Mouse (Mus musculus) forebrain, embryonic 13.5 days (tissue): ENCODE measurements around the gene Palld. TPM values are rescaled to one million over a fixed set of nuclear protein-coding genes. Genes with fewer than 3 reads are reported as not detected.

Experiments
- ATAC-seq: fragments of 200-750 bp; cut with Nextera tagmentation; 2 replicates; pipeline ENCODE4 v1.8.0; 2017
- H3K27ac ChIP-seq: fragments of 300-500 bp; sonication (generic); 2 replicates; pipeline ENCODE4 v1.5.1; 2015; ENCODE audit warnings: inconsistent platforms, mild to moderate bottlenecking, moderate library complexity
- H3K27me3 ChIP-seq: fragments of 300-500 bp; sonication (generic); 2 replicates; pipeline ENCODE4 v1.6.1; 2015; ENCODE audit warnings: mild to moderate bottlenecking, inconsistent platforms
- H3K36me3 ChIP-seq: fragments of 300-500 bp; sonication (generic); 2 replicates; pipeline ENCODE4 v1.6.1; 2015; ENCODE audit warnings: mild to moderate bottlenecking, inconsistent platforms; ENCODE audit not compliant: poor library complexity, severe bottlenecking
- H3K4me1 ChIP-seq: fragments of 300-500 bp; sonication (generic); 2 replicates; pipeline ENCODE4 v1.6.1; 2015; ENCODE audit warnings: inconsistent platforms
- H3K4me2 ChIP-seq: fragments of 300-500 bp; sonication (generic); 2 replicates; pipeline ENCODE4 v1.6.1; 2015; ENCODE audit warnings: inconsistent platforms, mild to moderate bottlenecking, moderate library complexity
- H3K4me3 ChIP-seq: fragments of 300-500 bp; sonication (generic); 2 replicates; pipeline ENCODE4 v1.5.1; 2015; ENCODE audit warnings: mild to moderate bottlenecking, inconsistent platforms
- H3K9ac ChIP-seq: fragments of 300-500 bp; sonication (generic); 2 replicates; pipeline ENCODE4 v1.6.1; 2015; ENCODE audit warnings: mild to moderate bottlenecking, inconsistent platforms
- H3K9me3 ChIP-seq: fragments of 300-500 bp; sonication (generic); replicated peaks from 2 replicates; pipeline ENCODE4 v1.6.1; 2016; ENCODE audit warnings: inconsistent platforms
- WGBS: fragments of 180-500 bp; shearing (Covaris S2); methylation state at CpG from one replicate; pipeline ENCODE4 v1.1.7; 2015; 5-methylcytosine and 5-hydroxymethylcytosine counted together
- polyA plus RNA-seq: library from polyadenylated mRNA; unstranded; fragments of >200 nt; fragmentation: Nextera tagmentation; extraction: Ambion mirVana; gene quantifications from 2 replicates; pipeline ENCODE4 v1.2.1, GENCODE M21; 2015

The Palld gene
- polyA plus RNA-seq = 30.2 and 33.8 TPM in 2 replicates

GRCm38 (mm10) chr8:61902521-61902920 is at the start of gene Palld:
Gene Palld (minus strand): TSS chr8:61902690.
- Histone ChIP-seq H3K4me2 (no peak within 1 kb of the TSS), H3K27me3 (no peaks in the 10 kb centered on the region), H3K9ac (no peak within 1 kb of the TSS), H3K27ac (no peak within 1 kb of the TSS), H3K9me3 (no peaks in the 10 kb centered on the region), H3K4me3 (no peak within 1 kb of the TSS), H3K4me1 (no peaks in the 10 kb centered on the region), H3K36me3 (no peaks in the 10 kb centered on the region)
- no peak for ATAC-seq
- 90% methylated on average over 5 of the region's 5 CpGs for WGBS

GRCm38 (mm10) chr8:61937576-61937975 is 35.1 kb upstream of the Palld start:
- Histone ChIP-seq H3K4me2 (no peak overlapping the region), H3K4me1 (peaks cover 9% of the 10 kb centered on the region; the same call in 1 of the 2 replicates), H3K9ac (no peak overlapping the region), H3K9me3 (no peaks in the 10 kb centered on the region), H3K4me3 (no peak overlapping the region), H3K27me3 (no peaks in the 10 kb centered on the region), H3K27ac (no peak overlapping the region), H3K36me3 (no peaks in the 10 kb centered on the region)
- peak; percentile 33; the same call in 1 of the 2 replicates for ATAC-seq
- WGBS = 47% methylated on average over 2 of the region's 2 CpGs

- no peak overlapping the region for H3K4me2 ChIP-seq
- H3K9ac ChIP-seq = no peak overlapping the region
- no peaks in the 10 kb centered on the region for H3K27me3 ChIP-seq
- no peaks in the 10 kb centered on the region for H3K36me3 ChIP-seq
- H3K4me3 ChIP-seq = no peak overlapping the region
- ATAC-seq = no peak
- WGBS = 54% methylated on average over 2 of the region's 2 CpGs
- peaks cover 11% of the 10 kb centered on the region; the same call in 1 of the 2 replicates for H3K4me1 ChIP-seq
- no peak overlapping the region for H3K27ac ChIP-seq
- no peaks in the 10 kb centered on the region for H3K9me3 ChIP-seq
Observed at GRCm38 (mm10) chr8:61933243-61933642, 30.8 kb upstream of the Palld start.

- H3K9ac ChIP-seq = peak within 1 kb of the TSS; percentile 53
- H3K27me3 ChIP-seq = no peaks in the 10 kb centered on the region
- no peaks in the 10 kb centered on the region for H3K9me3 ChIP-seq
- 0 out of 2 replicates have a peak, but pooled peaks cover 5% of the 10 kb centered on the region for H3K4me1 ChIP-seq
- no peaks in the 10 kb centered on the region for H3K36me3 ChIP-seq
- ATAC-seq = peak; percentile 76
- H3K4me3 ChIP-seq = peak within 1 kb of the TSS; percentile 47
- WGBS = 10% methylated on average over 22 of the region's 22 CpGs
- peak within 1 kb of the TSS; percentile 66 for H3K4me2 ChIP-seq
- H3K27ac ChIP-seq = no peak within 1 kb of the TSS
Observed at GRCm38 (mm10) chr8:61927777-61928494, 25.4 kb upstream of the Palld start, which contains the start of gene Ddx60. Gene Ddx60 (plus strand): TSS chr8:61928087.

- WGBS = 90% methylated on average over 1 of the region's 1 CpGs
- no peak for ATAC-seq
Observed at GRCm38 (mm10) chr8:61924518-61924917, 22.0 kb upstream of the Palld start.

GRCm38 (mm10) chr8:61921454-61922054 is 19.1 kb upstream of the Palld start:
- no peak for ATAC-seq
- Histone ChIP-seq H3K4me2 (no peak overlapping the region), H3K27ac (no peak overlapping the region), H3K4me1 (no peaks in the 10 kb centered on the region), H3K9me3 (no peaks in the 10 kb centered on the region), H3K36me3 (no peaks in the 10 kb centered on the region), H3K4me3 (no peak overlapping the region), H3K9ac (no peak overlapping the region), H3K27me3 (no peaks in the 10 kb centered on the region)
- WGBS = 82% methylated on average over 10 of the region's 10 CpGs

More at GRCm38 (mm10) chr8:61924518-61924917, 22.0 kb upstream of the Palld start:
- Histone ChIP-seq H3K36me3 (no peaks in the 10 kb centered on the region), H3K4me2 (no peak overlapping the region), H3K9ac (no peak overlapping the region), H3K4me3 (no peak overlapping the region), H3K27me3 (no peaks in the 10 kb centered on the region), H3K4me1 (0 out of 2 replicates have a peak, but pooled peaks cover 5% of the 10 kb centered on the region), H3K27ac (no peak overlapping the region), H3K9me3 (no peaks in the 10 kb centered on the region)

- H3K36me3 ChIP-seq = no peaks in the 10 kb centered on the region
- H3K27me3 ChIP-seq = no peaks in the 10 kb centered on the region
- H3K4me1 ChIP-seq = no peaks in the 10 kb centered on the region
- H3K27ac ChIP-seq = no peak overlapping the region
- H3K9me3 ChIP-seq = no peaks in the 10 kb centered on the region
- H3K4me3 ChIP-seq = no peak overlapping the region
- no peak overlapping the region for H3K4me2 ChIP-seq
- no peak overlapping the region for H3K9ac ChIP-seq
- WGBS = 84% methylated on average over 7 of the region's 7 CpGs
- no peak for ATAC-seq
Observed at GRCm38 (mm10) chr8:61920389-61920788, 17.9 kb upstream of the Palld start.

GRCm38 (mm10) chr8:61919145-61919788 is 16.8 kb upstream of the Palld start:
- Histone ChIP-seq H3K9ac (no peak overlapping the region), H3K4me1 (no peaks in the 10 kb centered on the region), H3K9me3 (no peaks in the 10 kb centered on the region), H3K4me2 (no peak overlapping the region), H3K27ac (no peak overlapping the region), H3K36me3 (no peaks in the 10 kb centered on the region), H3K27me3 (no peaks in the 10 kb centered on the region), H3K4me3 (no peak overlapping the region)
- ATAC-seq = no peak
- 93% methylated on average over 2 of the region's 2 CpGs for WGBS

GRCm38 (mm10) chr8:61917287-61917686 is 14.8 kb upstream of the Palld start:
- Histone ChIP-seq H3K4me1 (no peaks in the 10 kb centered on the region), H3K36me3 (no peaks in the 10 kb centered on the region), H3K4me2 (no peak overlapping the region), H3K27ac (no peak overlapping the region), H3K9ac (no peak overlapping the region), H3K9me3 (no peaks in the 10 kb centered on the region), H3K27me3 (no peaks in the 10 kb centered on the region), H3K4me3 (no peak overlapping the region)
- ATAC-seq = no peak
- 76% methylated on average over 4 of the region's 4 CpGs for WGBS

GRCm38 (mm10) chr8:61913957-61914356 is 11.5 kb upstream of the Palld start:
- WGBS = 90% methylated on average over 9 of the region's 9 CpGs
- no peak overlapping the region for H3K9ac ChIP-seq

GRCm38 (mm10) chr8:61912817-61913216 is 10.3 kb upstream of the Palld start:
- Histone ChIP-seq H3K27ac (no peak overlapping the region), H3K9me3 (no peaks in the 10 kb centered on the region), H3K27me3 (no peaks in the 10 kb centered on the region), H3K4me3 (no peak overlapping the region), H3K4me2 (no peak overlapping the region), H3K9ac (no peak overlapping the region), H3K4me1 (no peaks in the 10 kb centered on the region), H3K36me3 (no peaks in the 10 kb centered on the region)
- 88% methylated on average over 5 of the region's 5 CpGs for WGBS
- no peak for ATAC-seq

More at GRCm38 (mm10) chr8:61913957-61914356, 11.5 kb upstream of the Palld start:
- Histone ChIP-seq H3K4me1 (no peaks in the 10 kb centered on the region), H3K36me3 (no peaks in the 10 kb centered on the region), H3K4me3 (no peak overlapping the region), H3K27ac (no peak overlapping the region), H3K27me3 (no peaks in the 10 kb centered on the region), H3K9me3 (no peaks in the 10 kb centered on the region), H3K4me2 (no peak overlapping the region)
- ATAC-seq = no peak

GRCm38 (mm10) chr8:61909313-61909712 is 6.8 kb upstream of the Palld start:
- H3K4me2 ChIP-seq = no peak overlapping the region
- no peak overlapping the region for H3K4me3 ChIP-seq
- H3K27ac ChIP-seq = no peak overlapping the region
- no peaks in the 10 kb centered on the region for H3K36me3 ChIP-seq
- ATAC-seq = no peak
- H3K9ac ChIP-seq = no peak overlapping the region
- WGBS = 89% methylated on average over 3 of the region's 3 CpGs
- no peaks in the 10 kb centered on the region for H3K9me3 ChIP-seq
- no peaks in the 10 kb centered on the region for H3K4me1 ChIP-seq
- no peaks in the 10 kb centered on the region for H3K27me3 ChIP-seq
